Mouse (Mus musculus) heart, embryonic 12.5 days (tissue): ENCODE data around the gene Sema4f. TPM values are rescaled to one million over a fixed set of nuclear protein-coding genes. Genes with fewer than 3 reads are reported as not detected.

ENCODE experiments used
- ATAC-seq: fragments of 200-750 bp; cut with Nextera tagmentation; 2 replicates; pipeline ENCODE4 v1.8.0; 2017; ENCODE audit warnings: moderate TSS enrichment, moderate library complexity; ENCODE audit not compliant: insufficient number of reproducible peaks, low FRiP score
- H3K27ac ChIP-seq: fragments of 300-500 bp; sonication (generic); 2 replicates; pipeline ENCODE4 v1.5.1; 2016; ENCODE audit warnings: mild to moderate bottlenecking, moderate library complexity; ENCODE audit not compliant: poor library complexity, severe bottlenecking
- H3K27me3 ChIP-seq: fragments of 300-500 bp; sonication (generic); replicated peaks from 2 replicates; pipeline ENCODE4 v1.6.1; 2016; ENCODE audit warnings: mild to moderate bottlenecking, moderate library complexity
- H3K36me3 ChIP-seq: fragments of 300-500 bp; sonication (generic); 2 replicates; pipeline ENCODE4 v1.6.1; 2016; ENCODE audit warnings: mild to moderate bottlenecking, moderate library complexity
- H3K4me1 ChIP-seq: fragments of 300-500 bp; sonication (generic); replicated peaks from 2 replicates; pipeline ENCODE4 v1.6.1; 2016; ENCODE audit warnings: mild to moderate bottlenecking
- H3K4me2 ChIP-seq: fragments of 300-500 bp; sonication (generic); 2 replicates; pipeline ENCODE4 v1.6.1; 2016; ENCODE audit warnings: mild to moderate bottlenecking, moderate library complexity
- H3K4me3 ChIP-seq: fragments of 300-500 bp; sonication (generic); 2 replicates; pipeline ENCODE4 v1.5.1; 2016; ENCODE audit warnings: mild to moderate bottlenecking
- H3K9ac ChIP-seq: fragments of 300-500 bp; sonication (generic); 2 replicates; pipeline ENCODE4 v1.6.1; 2016; ENCODE audit warnings: mild to moderate bottlenecking, moderate library complexity
- H3K9me3 ChIP-seq: fragments of 300-500 bp; sonication (generic); replicated peaks from 2 replicates; pipeline ENCODE4 v1.6.1; 2016; ENCODE audit warnings: mild to moderate bottlenecking, moderate library complexity
- WGBS: fragments of 180-500 bp; shearing (Covaris S2); methylation state at CpG from one replicate; pipeline ENCODE4 v1.1.7; 2016; 5-methylcytosine and 5-hydroxymethylcytosine counted together
- polyA plus RNA-seq: library from polyadenylated mRNA; unstranded; fragments of >200 nt; fragmentation: Nextera tagmentation; extraction: Ambion mirVana; gene quantifications from 2 replicates; pipeline ENCODE4 v1.2.1, GENCODE M21; 2016

The Sema4f gene
- polyA plus RNA-seq, 1 experiment from 2014 or later, result 0.37 TPM

DNA sequence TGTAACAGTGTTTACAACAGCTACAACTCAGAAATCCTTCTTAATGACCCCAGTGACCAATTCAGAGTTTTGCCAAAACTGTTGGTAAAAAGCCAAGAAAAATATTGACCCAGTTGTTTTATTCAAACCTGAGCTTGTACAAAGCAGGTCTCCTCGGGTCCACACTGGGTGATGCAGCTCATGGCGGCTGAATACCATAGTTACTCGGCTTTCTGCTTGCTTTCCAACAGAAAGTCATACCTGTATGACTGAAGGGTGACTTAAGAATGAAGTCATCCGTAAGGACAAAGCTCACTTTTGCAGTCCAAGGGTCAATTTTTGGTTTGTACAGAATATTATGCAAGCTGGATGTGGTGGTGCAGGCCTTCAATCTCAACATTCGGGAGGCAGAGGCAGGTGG lies 12.0 kb downstream of the Sema4f start:
- Histone ChIP-seq H3K9me3 (no peaks in the 10 kb centered on the region), H3K36me3 (no peaks in the 10 kb centered on the region), H3K27me3 (peaks cover 27% of the 10 kb centered on the region), H3K4me1 (no peaks in the 10 kb centered on the region), H3K9ac (no peak overlapping the region), H3K27ac (no peak overlapping the region), H3K4me3 (no peak overlapping the region), H3K4me2 (no peak overlapping the region)
- WGBS, result 69% methylated on average over 5 of the region's 5 CpGs
- ATAC-seq, result no peak

DNA sequence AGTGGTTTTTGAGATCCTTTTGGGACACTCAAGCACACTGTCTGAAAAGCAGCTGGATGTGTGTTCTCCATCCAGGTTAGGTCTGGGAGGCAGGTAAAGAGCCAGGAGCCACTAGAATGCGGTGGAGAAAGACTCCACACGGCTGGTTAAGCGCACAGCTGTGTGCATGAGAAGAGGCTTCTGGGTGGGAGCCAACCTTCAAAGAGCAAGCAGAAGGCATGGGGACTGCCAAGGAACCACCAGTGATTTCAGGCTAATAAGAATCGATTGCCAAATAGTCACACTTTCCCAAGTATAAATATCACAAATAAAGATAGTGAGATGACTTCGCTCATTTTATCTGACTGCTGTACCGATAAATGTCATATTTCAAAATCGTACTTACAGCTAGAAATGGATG lies 13.0 kb downstream of the Sema4f start:
- Histone ChIP-seq H3K4me2 (no peak overlapping the region), H3K27ac (no peak overlapping the region), H3K36me3 (no peaks in the 10 kb centered on the region), H3K9me3 (no peaks in the 10 kb centered on the region), H3K27me3 (peaks cover 17% of the 10 kb centered on the region), H3K4me1 (no peaks in the 10 kb centered on the region), H3K9ac (no peak overlapping the region), H3K4me3 (no peak overlapping the region)
- ATAC-seq, result no peak
- 79% methylated on average over 7 of the region's 7 CpGs for WGBS

GRCm38 (mm10) chr6:82926106-82926505 lies 13.5 kb downstream of the Sema4f start:
- Histone ChIP-seq H3K9me3 (no peaks in the 10 kb centered on the region), H3K27me3 (peaks cover 13% of the 10 kb centered on the region), H3K4me1 (no peaks in the 10 kb centered on the region), H3K4me3 (no peak overlapping the region), H3K4me2 (no peak overlapping the region), H3K9ac (no peak overlapping the region), H3K36me3 (no peaks in the 10 kb centered on the region), H3K27ac (no peak overlapping the region)
- no peak for ATAC-seq
- WGBS, result 69% methylated on average over 10 of the region's 10 CpGs

GRCm38 (mm10) chr6:82925005-82925404 lies 14.6 kb downstream of the Sema4f start:
- Histone ChIP-seq H3K27me3 (peaks cover 9% of the 10 kb centered on the region), H3K27ac (no peak overlapping the region), H3K4me3 (no peak overlapping the region), H3K9ac (no peak overlapping the region), H3K9me3 (no peaks in the 10 kb centered on the region), H3K36me3 (no peaks in the 10 kb centered on the region), H3K4me2 (no peak overlapping the region), H3K4me1 (no peaks in the 10 kb centered on the region)
- 51% methylated on average over 3 of the region's 3 CpGs for WGBS
- ATAC-seq, result no peak

- no peak for ATAC-seq
- no peak overlapping the region for H3K4me3 ChIP-seq
- no peak overlapping the region for H3K4me2 ChIP-seq
- peaks cover 29% of the 10 kb centered on the region for H3K27me3 ChIP-seq
- H3K27ac ChIP-seq, result no peak overlapping the region
- no peaks in the 10 kb centered on the region for H3K36me3 ChIP-seq
- no peak overlapping the region for H3K9ac ChIP-seq
- H3K4me1 ChIP-seq, result no peaks in the 10 kb centered on the region
- WGBS, result 65% methylated on average over 9 of the region's 9 CpGs
- no peaks in the 10 kb centered on the region for H3K9me3 ChIP-seq
These were observed 17.9 kb downstream of the Sema4f start for GRCm38 (mm10) chr6:82921426-82922224.

GRCm38 (mm10) chr6:82919520-82919919 lies 20.0 kb downstream of the Sema4f start:
- H3K4me1 ChIP-seq, result no peaks in the 10 kb centered on the region
- no peak overlapping the region for H3K4me3 ChIP-seq
- WGBS, result 38% methylated on average over 8 of the region's 8 CpGs
- H3K4me2 ChIP-seq, result no peak overlapping the region
- H3K36me3 ChIP-seq, result no peaks in the 10 kb centered on the region
- H3K27ac ChIP-seq, result no peak overlapping the region
- no peaks in the 10 kb centered on the region for H3K9me3 ChIP-seq
- H3K27me3 ChIP-seq, result peaks cover 33% of the 10 kb centered on the region
- no peak for ATAC-seq
- no peak overlapping the region for H3K9ac ChIP-seq

- Histone ChIP-seq H3K4me3 (no peak overlapping the region), H3K4me2 (no peak overlapping the region), H3K9me3 (no peaks in the 10 kb centered on the region), H3K36me3 (no peaks in the 10 kb centered on the region), H3K27ac (no peak overlapping the region), H3K27me3 (peaks cover 33% of the 10 kb centered on the region), H3K9ac (no peak overlapping the region), H3K4me1 (no peaks in the 10 kb centered on the region)
- ATAC-seq, result no peak
- WGBS, result 69% methylated on average over 14 of the region's 14 CpGs
These were observed 21.2 kb downstream of the Sema4f start for GRCm38 (mm10) chr6:82918371-82918770.

GRCm38 (mm10) chr6:82917778-82918129 lies 21.8 kb downstream of the Sema4f start:
- Histone ChIP-seq H3K4me1 (no peaks in the 10 kb centered on the region), H3K27me3 (peaks cover 33% of the 10 kb centered on the region), H3K9me3 (no peaks in the 10 kb centered on the region), H3K27ac (no peak overlapping the region), H3K4me2 (no peak overlapping the region), H3K9ac (no peak overlapping the region), H3K36me3 (no peaks in the 10 kb centered on the region), H3K4me3 (no peak overlapping the region)
- ATAC-seq, result peak; percentile 33; the same call in 1 of the 2 replicates
- WGBS, result 15% methylated on average over 8 of the region's 8 CpGs

DNA sequence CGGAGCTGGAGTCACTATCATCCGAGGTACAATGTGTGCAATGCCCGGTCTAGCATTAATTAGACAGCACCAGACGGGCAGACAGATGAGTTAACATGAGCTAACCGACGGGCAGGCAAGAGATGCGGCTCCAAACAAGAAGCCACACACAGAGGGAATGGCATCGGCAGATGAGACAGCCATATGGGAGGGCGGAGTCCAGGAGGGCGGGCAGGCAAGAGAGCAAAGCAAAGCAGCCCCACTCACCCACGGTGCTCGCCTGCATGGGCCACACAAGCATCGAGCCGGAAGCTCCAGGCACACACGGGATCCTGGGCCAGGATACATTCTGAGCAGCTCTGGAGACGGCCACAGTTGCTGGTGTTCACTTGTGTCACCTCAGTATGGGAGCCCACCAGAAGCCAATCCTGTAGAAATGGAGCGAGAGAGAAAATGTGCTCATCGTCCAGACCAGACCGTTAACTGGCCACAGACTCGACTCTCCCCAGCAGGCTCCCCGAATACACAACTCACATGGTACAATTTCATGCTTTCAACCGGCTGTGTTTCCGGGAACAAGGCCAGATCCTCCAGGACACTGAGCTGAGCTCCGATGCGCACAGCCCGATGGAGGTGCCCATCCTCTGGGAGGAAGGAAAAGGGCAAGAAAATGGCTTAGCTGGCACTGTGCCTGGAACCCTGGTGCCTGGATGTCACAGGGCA lies 22.3 kb downstream of the Sema4f start:
- 69% methylated on average over 26 of the region's 26 CpGs for WGBS
- Histone ChIP-seq H3K9ac (no peak overlapping the region), H3K4me3 (no peak overlapping the region), H3K4me1 (no peaks in the 10 kb centered on the region), H3K36me3 (no peaks in the 10 kb centered on the region), H3K9me3 (no peaks in the 10 kb centered on the region), H3K4me2 (no peak overlapping the region), H3K27ac (no peak overlapping the region), H3K27me3 (peaks cover 33% of the 10 kb centered on the region)
- ATAC-seq, result peak; percentile 9; the same call in 1 of the 2 replicates

- ATAC-seq, result no peak
- Histone ChIP-seq H3K4me2 (no peak overlapping the region), H3K4me1 (no peaks in the 10 kb centered on the region), H3K9ac (no peak overlapping the region), H3K9me3 (no peaks in the 10 kb centered on the region), H3K36me3 (no peaks in the 10 kb centered on the region), H3K27me3 (peaks cover 33% of the 10 kb centered on the region), H3K4me3 (no peak overlapping the region), H3K27ac (no peak overlapping the region)
- WGBS, result 76% methylated on average over 4 of the region's 4 CpGs
These were observed 23.1 kb downstream of the Sema4f start for GRCm38 (mm10) chr6:82916459-82916858.

GRCm38 (mm10) chr6:82915889-82916288 lies 23.7 kb downstream of the Sema4f start:
- H3K36me3 ChIP-seq, result no peaks in the 10 kb centered on the region
- no peak overlapping the region for H3K4me3 ChIP-seq
- H3K4me1 ChIP-seq, result no peaks in the 10 kb centered on the region
- no peak overlapping the region for H3K4me2 ChIP-seq
- no peak overlapping the region for H3K9ac ChIP-seq
- H3K9me3 ChIP-seq, result no peaks in the 10 kb centered on the region
- WGBS, result 15% methylated on average over 3 of the region's 3 CpGs
- H3K27me3 ChIP-seq, result peaks cover 33% of the 10 kb centered on the region
- no peak for ATAC-seq
- no peak overlapping the region for H3K27ac ChIP-seq
